In genomic region chr14:75786868-75787793, GRCm38 (mm10) we compare ENCODE assay signal across 8 mouse cellular contexts. TPM values are rescaled to one million over a fixed set of nuclear protein-coding genes. Genes with fewer than 3 reads are reported as not detected.
DNase-seq lines count a peak whose midpoint lies in the region; ATAC-seq and TF ChIP-seq lines count a peak whose summit lies in the region.

Slc25a30 (minus strand) TSS chr14:75787037.

- TF ChIP-seq CTCF in ES-Bruce4 (IDR thresholded peaks at IDR 0.05; ENCODE audit: low read depth, low read length) = no peak

- peak within 1 kb of the TSS; percentile 69 for H3K4me2 ChIP-seq in forebrain, embryonic 13.5 days
- H3K4me2 ChIP-seq in neural tube, embryonic 15.5 days = peak within 1 kb of the TSS; percentile 84

- no peaks in the 10 kb centered on the region for H3K27me3 ChIP-seq in ES-Bruce4 (ENCODE audit: control insufficient read depth, insufficient read depth, low read length, poor library complexity, severe bottlenecking)
- H3K27me3 ChIP-seq in forebrain, embryonic 13.5 days = peaks cover 14% of the 10 kb centered on the region
- H3K27me3 ChIP-seq in neural tube, embryonic 15.5 days (replicated peaks) = peaks cover 6% of the 10 kb centered on the region; the same call in 1 of the 2 replicates

- peak; percentile 98 for DNase-seq in heart, postnatal 10 days
- DNase-seq in layer of hippocampus, adult 11-12 months (ENCODE audit: low spot score) = peak; percentile 97
- DNase-seq in lung, adult 18-20 months = peak; percentile 98
- peak; percentile 96 for DNase-seq in testis, postnatal 14 days (ENCODE audit: low spot score)

- peak; percentile 99 for ATAC-seq in cerebellum, adult (ENCODE audit: insufficient number of reproducible peaks, low FRiP score, low TSS enrichment)
- ATAC-seq in forebrain, embryonic 13.5 days = peak; percentile 99
- ATAC-seq in neural tube, embryonic 15.5 days (ENCODE audit: low FRiP score) = peak; percentile 99

- no peaks in the 10 kb centered on the region for H3K9me3 ChIP-seq in ES-Bruce4 (replicated peaks; ENCODE audit: control insufficient read depth, insufficient read depth, low read length, poor library complexity, severe bottlenecking)
- no peaks in the 10 kb centered on the region for H3K9me3 ChIP-seq in forebrain, embryonic 13.5 days (replicated peaks)
- H3K9me3 ChIP-seq in neural tube, embryonic 15.5 days (replicated peaks) = no peaks in the 10 kb centered on the region

- 7% methylated on average over 51 of the region's 51 CpGs for WGBS in forebrain, embryonic 13.5 days
- WGBS in neural tube, embryonic 15.5 days = 7% methylated on average over 43 of the region's 51 CpGs

- H3K36me3 ChIP-seq in ES-Bruce4 (ENCODE audit: control insufficient read depth, insufficient read depth, low read length, poor library complexity, severe bottlenecking) = peaks cover 1% of the 10 kb centered on the region; the same call in 1 of the 2 replicates
- H3K36me3 ChIP-seq in forebrain, embryonic 13.5 days (ENCODE audit: poor library complexity, severe bottlenecking) = no peaks in the 10 kb centered on the region
- no peaks in the 10 kb centered on the region for H3K36me3 ChIP-seq in neural tube, embryonic 15.5 days

- no peak within 1 kb of the TSS for H3K27ac ChIP-seq in ES-Bruce4 (ENCODE audit: insufficient read depth, low read length)
- peak within 1 kb of the TSS; percentile 92 for H3K27ac ChIP-seq in forebrain, embryonic 13.5 days
- peak within 1 kb of the TSS; percentile 95 for H3K27ac ChIP-seq in neural tube, embryonic 15.5 days (replicated peaks)

- no peaks in the 10 kb centered on the region for H3K4me1 ChIP-seq in ES-Bruce4 (ENCODE audit: control insufficient read depth, insufficient read depth, low read length)
- H3K4me1 ChIP-seq in forebrain, embryonic 13.5 days = peaks cover 7% of the 10 kb centered on the region
- peaks cover 6% of the 10 kb centered on the region for H3K4me1 ChIP-seq in neural tube, embryonic 15.5 days

- TF ChIP-seq EP300 in ES-Bruce4 (IDR thresholded peaks at IDR 0.05; ENCODE audit: insufficient read depth, low read depth, low read length) = no peak

- H3K4me3 ChIP-seq in ES-Bruce4 (ENCODE audit: low read depth, low read length) = peak within 1 kb of the TSS; percentile 73
- peak within 1 kb of the TSS; percentile 74 for H3K4me3 ChIP-seq in forebrain, embryonic 13.5 days
- H3K4me3 ChIP-seq in neural tube, embryonic 15.5 days (replicated peaks) = peak within 1 kb of the TSS; percentile 82

- H3K9ac ChIP-seq in ES-Bruce4 (ENCODE audit: low read depth, poor library complexity, severe bottlenecking) = peak within 1 kb of the TSS; percentile 54
- peak within 1 kb of the TSS; percentile 88 for H3K9ac ChIP-seq in forebrain, embryonic 13.5 days
- H3K9ac ChIP-seq in neural tube, embryonic 15.5 days (replicated peaks) = peak within 1 kb of the TSS; percentile 90

- TF ChIP-seq POLR2A in ES-Bruce4 (IDR thresholded peaks at IDR 0.05; ENCODE audit: insufficient read depth, low read length) = peak; percentile 45

- intact Hi-C loops in heart, postnatal 10 days (cut with DNase I) = loop anchor here (1.0 kb wide), 2 partner anchors 43 to 46 kb away; no protein-coding TSS in a partner anchor

RNA-seq across cellular contexts. Expression of gene Slc25a30, which starts in this region (rescaled TPM):
- polyA plus RNA-seq in ES-Bruce4 (2011; ENCODE audit: insufficient read depth, insufficient read length, low read depth, missing spikeins) = 70.6 and 73.3 TPM in 2 replicates
- polyA plus RNA-seq in forebrain, embryonic 13.5 days (2015; fragmentation: Nextera tagmentation; extraction: Ambion mirVana) = 9.5 and 11.4 TPM in 2 replicates
- 10 to 100 TPM; 20.2 to 23.5 TPM for total RNA-seq in heart, postnatal 10 days (2021)
- 7.0 and 8.1 TPM in 2 replicates for polyA plus RNA-seq in neural tube, embryonic 15.5 days (2015; fragmentation: Nextera tagmentation; extraction: Ambion mirVana)
